Mouse (Mus musculus) lung, embryonic 14.5 days (tissue): ENCODE measurements around the gene Zmym3. TPM values are rescaled to one million over a fixed set of nuclear protein-coding genes. Genes with fewer than 3 reads are reported as not detected.

ENCODE experiments used
- ATAC-seq: fragments of 200-750 bp; cut with Nextera tagmentation; 2 replicates; pipeline ENCODE4 v1.8.0; 2017; ENCODE audit warnings: mild to moderate bottlenecking, moderate TSS enrichment, moderate library complexity; ENCODE audit not compliant: insufficient read depth
- DNase-seq: peaks from one replicate; pipeline ENCODE4 v3.0.0-alpha.2; 2015
- H3K27ac ChIP-seq: fragments of 300-500 bp; sonication (generic); 2 replicates; pipeline ENCODE4 v1.5.1; 2014; ENCODE audit warnings: low read depth, mild to moderate bottlenecking, moderate library complexity
- H3K27me3 ChIP-seq: fragments of 300-500 bp; sonication (generic); 2 replicates; pipeline ENCODE4 v1.6.1; 2014; ENCODE audit warnings: low read length, control low read depth; ENCODE audit not compliant: insufficient read depth
- H3K36me3 ChIP-seq: fragments of 300-500 bp; sonication (generic); 2 replicates; pipeline ENCODE4 v1.6.1; 2014; ENCODE audit warnings: control low read depth; ENCODE audit not compliant: insufficient read depth
- H3K4me1 ChIP-seq: fragments of 300-500 bp; sonication (generic); 2 replicates; pipeline ENCODE4 v1.6.1; 2014; ENCODE audit warnings: antibody characterized with exemption, control low read depth; ENCODE audit not compliant: insufficient read depth
- H3K4me2 ChIP-seq: fragments of 300-500 bp; sonication (generic); 2 replicates; pipeline ENCODE4 v1.6.1; 2014; ENCODE audit warnings: mild to moderate bottlenecking
- H3K4me3 ChIP-seq: fragments of 300-500 bp; sonication (generic); 2 replicates; pipeline ENCODE4 v1.5.1; 2014; ENCODE audit warnings: low read depth, low read length
- H3K9ac ChIP-seq: fragments of 300-500 bp; sonication (generic); 2 replicates; pipeline ENCODE4 v1.6.1; 2014
- H3K9me3 ChIP-seq: fragments of 300-500 bp; sonication (generic); 2 replicates; pipeline ENCODE4 v1.6.1; 2016; ENCODE audit warnings: low read depth, low read length, control low read depth
- CTCF ChIP-seq: IDR thresholded peaks from 2 replicates; pipeline ENCODE4 v1.5.1; 2016; ENCODE audit warnings: antibody characterized with exemption, low read depth
- WGBS: fragments of 180-500 bp; shearing (Covaris S2); extraction: QIAGEN DNeasy Blood & Tissue Kit; methylation state at CpG from one replicate; pipeline ENCODE4 v1.1.7; 2014; 5-methylcytosine and 5-hydroxymethylcytosine counted together
- polyA plus RNA-seq: library from polyadenylated mRNA; unstranded; fragments of >200 nt; fragmentation: Nextera tagmentation; extraction: Ambion mirVana; gene quantifications from 2 replicates; pipeline ENCODE4 v1.2.1, GENCODE M21; 2014

The Zmym3 gene
- polyA plus RNA-seq, 1 experiment from 2014 or later = 29.8 TPM

DNA sequence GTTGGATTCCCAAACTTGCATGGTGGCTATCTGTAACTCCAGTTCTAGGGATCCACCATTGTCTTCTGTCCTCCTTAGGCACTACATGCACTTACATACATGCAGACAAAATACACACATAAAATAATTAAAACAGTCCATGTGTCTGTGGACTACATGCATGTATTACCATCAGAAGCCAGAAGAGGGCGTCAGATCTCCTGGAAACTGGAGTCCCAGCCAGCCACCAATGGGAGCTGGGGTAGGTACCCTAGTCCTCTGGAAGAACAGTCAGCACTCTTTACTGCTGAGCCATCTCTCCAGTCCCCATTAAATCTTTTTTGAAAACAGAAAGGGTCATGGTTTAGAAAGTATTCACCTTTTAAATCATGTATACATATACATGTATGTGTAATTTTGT is 7.1 kb upstream of the Zmym3 start:
- Histone ChIP-seq H3K27ac (no peak overlapping the region), H3K4me2 (no peak overlapping the region), H3K9me3 (no peaks in the 10 kb centered on the region), H3K9ac (no peak overlapping the region), H3K4me3 (no peak overlapping the region), H3K36me3 (peaks cover 16% of the 10 kb centered on the region), H3K4me1 (no peaks in the 10 kb centered on the region), H3K27me3 (no peaks in the 10 kb centered on the region)
- ATAC-seq (no peak), DNase-seq (peak; percentile 24)
- 5% methylated on average over 1 of the region's 1 CpGs for WGBS
- peak; percentile 21; the same call in 1 of the 2 replicates for TF ChIP-seq CTCF

DNA sequence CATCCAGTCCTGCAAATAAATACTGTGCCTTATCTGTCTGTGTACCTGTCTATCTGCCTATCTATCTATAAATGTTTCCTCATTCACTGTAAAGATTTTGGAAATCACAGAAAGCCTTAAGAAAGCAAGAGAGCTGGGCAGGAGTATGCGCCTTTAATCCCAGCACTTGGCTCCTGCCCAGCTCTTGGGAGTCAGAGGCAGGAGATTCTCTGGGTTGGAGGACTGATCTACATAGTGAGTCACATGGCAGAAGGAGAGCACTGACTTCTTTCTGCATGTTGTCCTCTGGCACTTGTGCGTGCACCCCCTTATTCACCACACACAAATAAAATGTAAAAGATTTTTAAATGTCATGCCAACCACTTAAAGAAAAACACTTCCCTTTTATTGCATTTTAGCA is 2.8 kb upstream of the Zmym3 start:
- Histone ChIP-seq H3K27ac (no peak overlapping the region), H3K9me3 (no peaks in the 10 kb centered on the region), H3K4me3 (no peak overlapping the region), H3K36me3 (no peaks in the 10 kb centered on the region), H3K4me2 (no peak overlapping the region), H3K9ac (no peak overlapping the region), H3K4me1 (no peaks in the 10 kb centered on the region), H3K27me3 (no peaks in the 10 kb centered on the region)
- no peak for TF ChIP-seq CTCF
- DNase-seq (no peak), ATAC-seq (no peak)
- 66% methylated on average over 2 of the region's 2 CpGs for WGBS

DNA sequence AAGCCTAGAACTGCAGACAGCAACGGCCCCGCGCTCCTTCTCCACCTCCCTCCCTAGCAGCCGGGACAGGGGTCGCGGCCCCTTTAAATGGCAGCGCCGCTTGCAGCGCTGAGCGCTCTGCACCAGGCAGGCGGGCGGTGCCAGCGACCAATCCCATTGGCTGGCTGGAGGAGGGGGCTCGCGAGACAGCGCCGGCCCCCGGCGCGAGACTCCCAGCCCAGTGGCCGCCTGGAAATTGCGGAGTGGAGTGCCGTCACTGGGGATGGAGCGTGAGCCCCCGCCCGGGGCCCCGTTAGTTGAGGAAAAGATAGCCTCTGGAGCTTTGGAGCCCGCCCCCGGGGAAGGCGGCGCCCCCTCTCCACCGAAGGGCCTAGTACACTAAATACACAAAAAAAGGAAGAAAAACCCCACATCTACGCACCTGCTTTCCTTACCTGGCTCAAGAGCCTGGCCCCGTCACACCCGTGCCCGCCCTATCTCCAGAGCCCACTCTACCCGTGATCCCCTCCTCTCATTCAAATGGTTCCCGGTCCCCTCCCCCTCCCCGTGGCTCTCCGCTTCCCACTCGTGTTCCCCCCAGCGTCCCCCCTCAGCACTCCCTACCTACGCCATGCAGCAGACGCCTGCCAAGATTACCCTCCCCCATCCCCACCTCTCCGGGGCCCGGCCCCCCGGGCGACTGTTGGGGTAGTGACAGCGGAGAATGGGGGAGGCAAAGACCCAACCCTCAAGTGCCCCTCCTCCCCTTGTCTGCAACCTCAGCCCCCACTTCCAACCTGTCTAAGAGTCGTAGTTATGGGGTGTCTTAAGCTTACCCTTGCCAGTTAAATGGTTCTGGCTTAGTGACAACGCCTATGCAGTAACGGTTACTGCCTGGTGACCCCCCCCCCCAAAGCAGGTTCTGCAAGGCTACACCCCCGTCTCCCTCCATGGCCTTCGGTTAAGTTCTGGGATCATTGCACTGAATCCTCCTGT is 637 bp downstream of the Zmym3 start:
- Histone ChIP-seq H3K9me3 (no peaks in the 10 kb centered on the region), H3K4me3 (peak overlapping the region; percentile 56), H3K9ac (peak overlapping the region; percentile 63), H3K4me2 (peak overlapping the region; percentile 65), H3K27ac (peak overlapping the region; percentile 69), H3K4me1 (no peaks in the 10 kb centered on the region), H3K27me3 (no peaks in the 10 kb centered on the region), H3K36me3 (peaks cover 4% of the 10 kb centered on the region; the same call in 1 of the 2 replicates)
- TF ChIP-seq CTCF = no peak
- ATAC-seq = peak; percentile 95
- DNase-seq = peak; percentile 92
- WGBS = 7% methylated on average over 50 of the region's 54 CpGs

DNA sequence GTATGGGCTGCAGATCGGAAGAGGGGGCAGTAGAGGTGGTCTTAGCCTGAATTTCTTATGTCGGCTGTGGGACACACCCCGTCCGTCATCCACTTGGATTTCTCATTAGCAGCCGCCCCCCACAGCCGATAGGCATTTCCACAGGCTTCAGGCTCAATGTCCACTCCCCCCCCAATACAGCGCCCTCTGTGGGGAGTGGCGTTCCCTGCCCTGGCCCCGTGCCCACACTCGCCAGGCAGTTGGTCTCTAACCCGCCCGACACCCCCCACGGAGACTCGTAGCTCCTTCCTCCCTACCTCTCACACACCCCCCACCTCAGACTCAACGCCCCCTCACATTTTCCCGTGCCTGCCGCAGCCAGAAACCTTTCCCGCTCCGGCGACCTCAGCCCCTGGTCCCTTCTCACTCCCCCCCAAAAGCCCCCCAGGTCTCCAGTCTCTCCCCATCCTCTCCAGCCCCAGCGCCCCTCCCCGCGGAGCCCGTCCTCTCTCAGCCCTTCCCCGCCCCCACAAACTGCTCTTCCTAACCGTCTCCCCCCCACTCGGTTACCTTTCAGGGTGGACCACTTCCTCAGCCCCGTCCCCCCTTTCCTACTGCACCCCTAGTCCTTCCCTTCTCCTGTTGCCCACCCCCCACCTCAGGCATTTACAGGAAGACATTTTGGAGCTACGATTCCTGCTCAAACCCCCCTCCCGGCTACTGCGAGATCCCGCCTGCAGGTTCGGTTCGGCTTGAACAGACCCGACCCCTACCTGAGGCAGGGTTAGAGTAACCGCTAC is 1.5 kb downstream of the Zmym3 start:
- 9% methylated on average over 29 of the region's 36 CpGs for WGBS
- peak overlapping the region; percentile 63 for H3K9ac ChIP-seq
- peak overlapping the region; percentile 62 for H3K4me2 ChIP-seq
- ATAC-seq (peak; percentile 19; the same call in 1 of the 2 replicates), DNase-seq (peak; percentile 60)
- H3K4me1 ChIP-seq = no peaks in the 10 kb centered on the region
- peak overlapping the region; percentile 56 for H3K4me3 ChIP-seq
- H3K27me3 ChIP-seq = no peaks in the 10 kb centered on the region
- H3K36me3 ChIP-seq = peaks cover 4% of the 10 kb centered on the region; the same call in 1 of the 2 replicates
- peak overlapping the region; percentile 69; the same call in 1 of the 2 replicates for H3K27ac ChIP-seq
- no peaks in the 10 kb centered on the region for H3K9me3 ChIP-seq
- TF ChIP-seq CTCF = peak; percentile 55

DNA sequence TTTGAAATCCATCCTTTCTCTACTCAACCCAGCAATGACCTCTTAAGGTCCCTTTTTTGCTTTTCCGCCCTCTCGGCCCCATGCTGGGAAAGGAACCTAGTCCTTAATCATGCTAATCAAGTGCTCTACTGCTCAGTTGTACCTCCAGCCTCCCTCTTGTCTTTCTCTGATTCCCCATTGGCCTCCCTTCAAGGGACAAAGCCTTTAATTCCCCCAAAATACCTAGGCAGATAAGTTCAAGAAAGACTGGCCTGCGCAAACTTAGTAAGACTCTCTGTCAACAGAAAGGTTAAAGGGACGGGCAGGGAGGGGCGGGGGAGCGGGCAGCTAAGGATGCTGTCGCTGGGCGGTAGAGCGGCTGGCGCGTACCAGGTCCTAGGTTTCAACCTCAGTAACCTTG is 24.2 kb downstream of the Zmym3 start:
- Histone ChIP-seq H3K27me3 (peaks cover 16% of the 10 kb centered on the region; the same call in 1 of the 2 replicates), H3K4me1 (no peaks in the 10 kb centered on the region), H3K36me3 (no peaks in the 10 kb centered on the region), H3K4me2 (no peak overlapping the region), H3K4me3 (no peak overlapping the region), H3K9ac (no peak overlapping the region), H3K27ac (no peak overlapping the region), H3K9me3 (no peaks in the 10 kb centered on the region)
- no peak for TF ChIP-seq CTCF
- WGBS = 24% methylated on average over 11 of the region's 11 CpGs
- ATAC-seq (no peak), DNase-seq (no peak)

DNA sequence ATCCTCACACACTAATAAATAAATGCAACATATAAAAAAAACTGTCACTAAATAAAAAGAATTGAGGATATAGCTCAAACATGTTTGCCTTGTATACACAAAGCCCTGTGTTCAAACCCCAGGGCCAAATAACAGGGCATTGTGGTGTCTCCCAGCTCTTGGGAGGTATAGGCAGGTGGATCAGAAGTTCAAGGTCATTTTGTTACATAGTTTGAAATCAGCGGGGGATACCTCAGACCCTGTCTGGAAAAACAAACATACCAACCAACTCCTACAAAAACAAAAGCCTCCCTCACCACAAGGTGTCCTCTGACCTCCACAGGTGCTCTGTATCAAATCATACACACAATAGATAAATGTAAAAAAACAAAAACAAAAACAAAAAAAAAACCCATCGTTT is 26.3 kb downstream of the Zmym3 start:
- no peak overlapping the region for H3K27ac ChIP-seq
- no peak for ATAC-seq
- WGBS = 38% methylated on average over 2 of the region's 2 CpGs
- no peak overlapping the region for H3K9ac ChIP-seq
- no peak overlapping the region for H3K4me3 ChIP-seq
- TF ChIP-seq CTCF = no peak
- H3K4me2 ChIP-seq = no peak overlapping the region
- H3K4me1 ChIP-seq = no peaks in the 10 kb centered on the region
- H3K27me3 ChIP-seq = peaks cover 16% of the 10 kb centered on the region; the same call in 1 of the 2 replicates
- DNase-seq = no peak
- H3K36me3 ChIP-seq = no peaks in the 10 kb centered on the region
- no peaks in the 10 kb centered on the region for H3K9me3 ChIP-seq
